In the genomic region with DNA sequence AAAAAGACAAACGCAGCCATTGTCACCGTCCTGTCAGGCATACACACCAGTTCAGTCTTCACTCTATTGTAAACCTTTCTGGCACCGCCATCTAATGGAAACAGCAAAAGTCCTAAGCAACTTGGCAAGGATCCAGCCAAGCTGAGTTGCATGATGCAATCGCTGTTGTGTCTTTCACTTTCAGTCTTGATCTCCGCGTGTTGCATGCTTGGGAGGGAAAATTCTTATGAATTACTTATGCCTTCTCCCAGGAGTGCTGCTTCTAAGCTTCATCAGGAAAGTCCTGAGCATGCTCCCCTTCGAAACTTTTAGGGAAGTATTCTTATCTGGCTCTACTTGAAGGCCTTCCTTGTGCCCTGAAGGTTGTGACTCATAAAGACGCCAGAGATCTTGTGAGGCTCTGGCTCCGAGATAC, we compare ENCODE assay signal across 9 mouse cellular contexts. TPM values are rescaled to one million over a fixed set of nuclear protein-coding genes. Genes with fewer than 3 reads are reported as not detected.
DNase-seq lines count a peak whose midpoint lies in the region; ATAC-seq lines count a peak whose summit lies in the region.
"Had no signal": no experiment of that assay in that cellular context is flagged by ENCODE, and none has a peak within 500 bp of the region (broad histone marks: within the 10 kb centered on the region; RNA-seq: fewer than 3 reads in every experiment).

No protein-coding gene starts in this region.

- 0 out of 2 replicates have a peak, but pooled peaks cover 1% of the 10 kb centered on the region for H3K27me3 ChIP-seq in heart, embryonic 10.5 days (ENCODE audit: insufficient read depth, poor library complexity, severe bottlenecking)
- H3K27me3 ChIP-seq: midbrain, embryonic 12.5 days had no signal

- intact Hi-C loops in heart, postnatal 36 days (cut with DNase I) = no loop called here

- H3K36me3 ChIP-seq in heart, embryonic 10.5 days = no peaks in the 10 kb centered on the region
- H3K36me3 ChIP-seq: midbrain, embryonic 12.5 days had no signal

- WGBS in heart, embryonic 10.5 days = 77% methylated on average over 9 of the region's 9 CpGs

- peak; percentile 71 for ATAC-seq in megakaryocyte-erythroid progenitor cell, adult 5-6 weeks (replicated peaks; ENCODE audit: low FRiP score, low TSS enrichment, poor library complexity, severe bottlenecking)

- H3K27ac ChIP-seq in heart, embryonic 10.5 days = no peak overlapping the region
- H3K27ac ChIP-seq: midbrain, embryonic 12.5 days had no signal

- DNase-seq in heart, adult 18-20 months = peak; percentile 69 to 71
- DNase-seq in heart, embryonic 10.5 days (ENCODE audit: low spot score) = no peak
- peak; percentile 70 for DNase-seq in 3T3-L1 (ENCODE audit: low read depth, low spot score)
- DNase-seq in adrenal gland, adult (ENCODE audit: inconsistent age in 2 of 2, low spot score in 1 of 2) = peak; percentile 65 to 91
- DNase-seq in heart, postnatal 36 days = peak; percentile 29 to 51
- DNase-seq in embryo, embryonic 10 days (ENCODE audit: low spot score) = no peak
- DNase-seq in cerebellum, postnatal 36 days = no peak

- peaks cover 16% of the 10 kb centered on the region; the same call in 1 of the 2 replicates for H3K4me1 ChIP-seq in heart, embryonic 10.5 days
- H3K4me1 ChIP-seq: midbrain, embryonic 12.5 days had no signal

- no peak overlapping the region for H3K4me3 ChIP-seq in heart, embryonic 10.5 days
- H3K4me3 ChIP-seq: midbrain, embryonic 12.5 days had no signal

- H3K9me3 ChIP-seq in heart, embryonic 10.5 days = no peaks in the 10 kb centered on the region
- H3K9me3 ChIP-seq: midbrain, embryonic 12.5 days had no signal

RNA-seq across cellular contexts. Expression of a gene that starts 19.4 kb away (rescaled TPM):
- total RNA-seq in heart, adult 18-20 months (2021) = 10 to 100 TPM; 11.8 to 13.5 TPM
- 23.3 and 24.9 TPM in 2 replicates for polyA plus RNA-seq in heart, embryonic 10.5 days (2016; fragmentation: Nextera tagmentation; extraction: Ambion mirVana)
- 10 to 100 TPM in 1 of 2 experiments, 1 to 10 TPM in 1; 9.3 to 20.3 TPM for total RNA-seq in heart, postnatal 36 days (2021)
- total RNA-seq in megakaryocyte-erythroid progenitor cell, adult 5-6 weeks (2014; fragmentation: Nextera tagmentation) = 29.6 and 46.1 TPM in 2 replicates
- 17.8 and 22.7 TPM in 2 replicates for total RNA-seq in megakaryocyte-erythroid progenitor cell, adult 5-6 weeks (2017)

Comparison
In these comparisons a context has a peak if more than half of its experiments do, and no peak if none do; other contexts are left out.
1. DNase-seq: peak in heart, adult 18-20 months (2 of 2), 3T3-L1 (single experiment), adrenal gland, adult (2 of 2) and heart, postnatal 36 days (2 of 2); none in heart, embryonic 10.5 days (single experiment), embryo, embryonic 10 days (single experiment) and cerebellum, postnatal 36 days (0 of 2).